Mouse (Mus musculus): Measurements from ENCODE around the gene Ankrd49. TPM values are rescaled to one million over a fixed set of nuclear protein-coding genes. Genes with fewer than 3 reads are reported as not detected.
A peak's percentile ranks its signal among the peaks of the same experiment; 100 is the strongest.

Gene Ankrd49
- polyA plus RNA-seq, 2 experiments: 23.2 to 51.3 TPM

DNA sequence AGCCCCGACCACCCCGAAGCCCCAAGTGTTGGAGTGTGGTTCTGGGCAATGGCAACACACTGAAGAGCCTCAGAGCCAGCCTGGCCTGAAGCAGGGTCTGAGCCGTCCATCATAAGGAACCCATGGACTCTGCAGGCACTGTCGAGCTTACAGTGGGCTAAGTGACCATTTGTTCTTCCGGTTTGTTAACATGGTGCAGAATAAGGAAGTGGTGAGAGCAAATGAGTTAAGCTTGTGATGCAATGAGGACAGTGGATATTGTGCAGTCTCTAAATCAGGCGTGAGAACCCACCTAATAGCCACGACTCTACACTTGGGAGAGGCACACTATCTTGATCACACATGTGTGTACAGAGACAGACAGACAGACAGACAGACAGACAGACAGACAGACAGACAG is 26.1 kb downstream of the Ankrd49 start:
- WGBS: 73% methylated on average over 7 of the region's 7 CpGs
- no peak overlapping the region for H3K4me3 ChIP-seq (replicated peaks; ENCODE audit: low read length)
- H3K27ac ChIP-seq (replicated peaks; ENCODE audit: low read depth, low read length): no peak overlapping the region
- H3K36me3 ChIP-seq (ENCODE audit: control insufficient read depth, insufficient read depth, low read length): no peaks in the 10 kb centered on the region
- ATAC-seq (ENCODE audit: low FRiP score, low read depth): no peak
- no peak overlapping the region for H3K4me2 ChIP-seq (replicated peaks; ENCODE audit: low read depth, low read length, severe bottlenecking)
- H3K9me3 ChIP-seq (ENCODE audit: control insufficient read depth, low read length): no peaks in the 10 kb centered on the region
- H3K27me3 ChIP-seq (ENCODE audit: control insufficient read depth, insufficient read depth, low read length): no peaks in the 10 kb centered on the region
- no peaks in the 10 kb centered on the region for H3K4me1 ChIP-seq (ENCODE audit: control insufficient read depth, insufficient read depth, low read length)
- no peak overlapping the region for H3K9ac ChIP-seq (ENCODE audit: low read depth, low read length, severe bottlenecking)
- no peak for TF ChIP-seq POLR2A (IDR thresholded peaks at IDR 0.05; ENCODE audit: borderline replicate concordance, extremely low read depth, insufficient read depth, insufficient read length)
- no peak for DNase-seq (ENCODE audit: low spot score)

DNA sequence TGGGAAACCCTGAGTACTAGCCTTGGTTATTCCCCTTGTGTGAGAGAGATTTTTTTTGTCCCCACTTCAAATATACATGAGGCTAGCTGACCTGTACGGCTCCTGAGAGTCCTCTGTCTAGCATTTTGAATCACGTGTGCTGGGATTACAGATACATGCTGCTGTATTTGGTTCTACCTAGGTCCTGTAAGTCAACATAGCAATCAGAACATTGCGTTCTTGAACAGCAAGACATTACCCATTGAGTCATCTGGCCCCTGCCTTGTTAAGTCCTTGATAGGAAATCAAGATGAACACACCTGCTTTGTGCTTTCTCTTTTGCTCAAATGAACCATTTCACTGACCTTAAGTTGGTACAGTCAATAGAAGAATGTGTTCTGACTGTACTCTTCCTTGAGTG is 30.2 kb downstream of the Ankrd49 start:
- peaks cover 3% of the 10 kb centered on the region; the same call in 1 of the 2 replicates for H3K4me1 ChIP-seq (ENCODE audit: control insufficient read depth, insufficient read depth, low read length)
- DNase-seq (ENCODE audit: low spot score): no peak

DNA sequence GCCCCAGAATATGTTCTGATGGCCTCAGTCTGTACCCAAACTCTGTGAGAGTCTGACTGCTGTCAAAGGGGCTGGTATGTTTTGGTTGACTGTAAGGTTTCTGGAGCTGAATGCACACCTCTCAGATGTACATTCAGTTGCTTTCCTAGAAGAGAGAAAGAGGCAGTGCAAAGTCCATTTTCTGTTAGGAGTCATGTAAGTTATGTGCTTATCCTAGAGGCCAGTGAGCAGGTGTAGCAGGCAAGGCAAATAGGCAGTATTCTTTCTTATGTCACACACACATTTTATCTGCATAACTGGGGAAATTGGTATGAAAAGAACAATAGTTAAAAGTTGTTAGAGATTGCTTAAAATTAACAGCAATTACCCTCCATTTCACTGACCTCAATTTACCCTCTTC is 30.7 kb downstream of the Ankrd49 start:
- Histone ChIP-seq H3K4me1 (ENCODE audit: control insufficient read depth, insufficient read depth, low read length) (peaks cover 3% of the 10 kb centered on the region; the same call in 1 of the 2 replicates), H3K27ac (replicated peaks; ENCODE audit: low read depth, low read length) (no peak overlapping the region), H3K4me2 (replicated peaks; ENCODE audit: low read depth, low read length, severe bottlenecking) (no peak overlapping the region), H3K9ac (ENCODE audit: low read depth, low read length, severe bottlenecking) (no peak overlapping the region), H3K36me3 (ENCODE audit: control insufficient read depth, insufficient read depth, low read length) (no peaks in the 10 kb centered on the region), H3K4me3 (replicated peaks; ENCODE audit: low read length) (no peak overlapping the region), H3K9me3 (ENCODE audit: control insufficient read depth, low read length) (no peaks in the 10 kb centered on the region), H3K27me3 (ENCODE audit: control insufficient read depth, insufficient read depth, low read length) (no peaks in the 10 kb centered on the region)
- ATAC-seq (ENCODE audit: low FRiP score, low read depth): no peak
- no peak for TF ChIP-seq POLR2A (IDR thresholded peaks at IDR 0.05; ENCODE audit: borderline replicate concordance, extremely low read depth, insufficient read depth, insufficient read length)
- DNase-seq (ENCODE audit: low spot score): no peak

More for the DNA sequence above, 30.2 kb downstream of the Ankrd49 start:
- Histone ChIP-seq H3K4me3 (replicated peaks; ENCODE audit: low read length) (no peak overlapping the region), H3K27ac (replicated peaks; ENCODE audit: low read depth, low read length) (no peak overlapping the region), H3K4me2 (replicated peaks; ENCODE audit: low read depth, low read length, severe bottlenecking) (no peak overlapping the region), H3K27me3 (ENCODE audit: control insufficient read depth, insufficient read depth, low read length) (no peaks in the 10 kb centered on the region), H3K9ac (ENCODE audit: low read depth, low read length, severe bottlenecking) (no peak overlapping the region), H3K9me3 (ENCODE audit: control insufficient read depth, low read length) (no peaks in the 10 kb centered on the region), H3K36me3 (ENCODE audit: control insufficient read depth, insufficient read depth, low read length) (no peaks in the 10 kb centered on the region)
- WGBS: 82% methylated on average over 3 of the region's 3 CpGs
- TF ChIP-seq POLR2A (IDR thresholded peaks at IDR 0.05; ENCODE audit: borderline replicate concordance, extremely low read depth, insufficient read depth, insufficient read length): no peak
- no peak for ATAC-seq (ENCODE audit: low FRiP score, low read depth)

DNA sequence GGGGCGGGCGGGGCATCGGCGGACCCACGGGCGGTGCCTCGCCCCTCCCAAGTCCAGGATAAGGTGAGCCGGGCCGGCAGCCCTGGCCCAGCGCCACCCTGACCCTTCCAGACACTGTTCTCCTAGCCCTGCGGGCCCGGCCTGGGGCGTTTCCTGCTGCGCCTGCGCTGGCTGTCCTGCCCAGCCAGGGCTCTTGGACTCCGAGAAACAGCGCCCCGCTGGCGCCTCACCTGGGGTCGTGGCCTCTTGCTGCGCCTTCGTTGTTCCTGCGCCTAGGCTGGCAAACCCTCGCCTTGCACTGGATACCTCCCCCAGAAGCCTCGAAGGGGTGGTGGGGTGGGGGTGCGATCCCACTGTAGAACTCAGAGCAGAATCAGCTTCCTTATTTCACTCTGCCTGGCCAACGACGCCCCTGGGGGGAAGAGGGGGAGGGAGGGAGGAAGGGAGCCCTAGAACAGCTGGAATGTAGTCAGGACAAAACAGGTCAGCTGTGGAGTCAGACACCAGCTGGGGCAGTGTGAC is 32.6 kb downstream of the Ankrd49 start, which contains the start of gene Fut4:
Gene Fut4 (minus strand): TSS at position 393 of the 522 bp plus-strand sequence.
- ATAC-seq (ENCODE audit: low FRiP score, low read depth) (peak; percentile 49), DNase-seq (ENCODE audit: low spot score) (peak; percentile 42)
- Histone ChIP-seq H3K27me3 (ENCODE audit: control insufficient read depth, insufficient read depth, low read length) (no peaks in the 10 kb centered on the region), H3K4me1 (ENCODE audit: control insufficient read depth, insufficient read depth, low read length) (peaks cover 9% of the 10 kb centered on the region; the same call in 1 of the 2 replicates), H3K36me3 (ENCODE audit: control insufficient read depth, insufficient read depth, low read length) (no peaks in the 10 kb centered on the region), H3K9ac (ENCODE audit: low read depth, low read length, severe bottlenecking) (peak within 1 kb of the TSS; percentile 69), H3K4me2 (replicated peaks; ENCODE audit: low read depth, low read length, severe bottlenecking) (peak within 1 kb of the TSS; percentile 94), H3K27ac (replicated peaks; ENCODE audit: low read depth, low read length) (peak within 1 kb of the TSS; percentile 48; the same call in 1 of the 2 replicates), H3K9me3 (ENCODE audit: control insufficient read depth, low read length) (no peaks in the 10 kb centered on the region), H3K4me3 (replicated peaks; ENCODE audit: low read length) (peak within 1 kb of the TSS; percentile 52)
- TF ChIP-seq POLR2A (IDR thresholded peaks at IDR 0.05; ENCODE audit: borderline replicate concordance, extremely low read depth, insufficient read depth, insufficient read length): no peak
- under 1% methylated on average over 21 of the region's 28 CpGs for WGBS

DNA sequence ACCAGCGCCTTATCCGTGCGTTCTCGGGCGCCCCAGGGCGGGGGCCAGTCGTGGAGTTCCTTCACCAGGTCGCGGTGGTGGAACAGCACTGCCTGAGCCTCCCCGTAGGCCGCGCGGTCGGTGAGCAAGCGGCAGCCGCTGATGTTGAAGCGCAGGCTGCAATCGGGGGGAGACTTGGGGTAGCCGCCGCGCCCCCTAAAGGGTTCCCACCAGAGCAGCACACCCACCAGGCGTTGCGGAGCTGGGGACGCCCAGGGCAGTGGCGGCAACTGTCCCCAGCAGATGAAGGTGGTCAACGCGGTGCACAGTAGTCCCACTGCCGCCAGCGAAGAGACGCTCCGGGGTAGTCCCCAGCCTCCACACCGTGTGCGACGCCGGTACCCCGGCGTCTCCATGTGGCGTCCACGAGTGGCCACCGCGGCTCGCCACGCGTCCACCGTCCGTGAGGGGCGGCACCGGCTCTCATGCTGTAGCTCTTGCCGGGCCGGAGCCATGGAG is 33.1 kb downstream of the Ankrd49 start:
- Histone ChIP-seq H3K27me3 (ENCODE audit: control insufficient read depth, insufficient read depth, low read length) (no peaks in the 10 kb centered on the region), H3K27ac (replicated peaks; ENCODE audit: low read depth, low read length) (peak overlapping the region; percentile 48; the same call in 1 of the 2 replicates), H3K36me3 (ENCODE audit: control insufficient read depth, insufficient read depth, low read length) (no peaks in the 10 kb centered on the region), H3K4me1 (ENCODE audit: control insufficient read depth, insufficient read depth, low read length) (peaks cover 11% of the 10 kb centered on the region; the same call in 1 of the 2 replicates), H3K9ac (ENCODE audit: low read depth, low read length, severe bottlenecking) (peak overlapping the region; percentile 69), H3K4me3 (replicated peaks; ENCODE audit: low read length) (peak overlapping the region; percentile 52), H3K4me2 (replicated peaks; ENCODE audit: low read depth, low read length, severe bottlenecking) (peak overlapping the region; percentile 94), H3K9me3 (ENCODE audit: control insufficient read depth, low read length) (no peaks in the 10 kb centered on the region)
- TF ChIP-seq POLR2A (IDR thresholded peaks at IDR 0.05; ENCODE audit: borderline replicate concordance, extremely low read depth, insufficient read depth, insufficient read length): no peak
- ATAC-seq (ENCODE audit: low FRiP score, low read depth) (peak; percentile 70), DNase-seq (ENCODE audit: low spot score) (peak; percentile 24)
- under 1% methylated on average over 35 of the region's 50 CpGs for WGBS
